Mouse (Mus musculus) midbrain, embryonic 10.5 days (tissue): ENCODE data around the gene Pou2af1. TPM values are rescaled to one million over a fixed set of nuclear protein-coding genes. Genes with fewer than 3 reads are reported as not detected.

Experiments used
- polyA plus RNA-seq: library from polyadenylated mRNA; unstranded; fragments of >200 nt; fragmentation: Nextera tagmentation; extraction: Ambion mirVana; gene quantifications from 2 replicates; pipeline ENCODE4 v1.2.1, GENCODE M21; 2016

Pou2af1 gene
- polyA plus RNA-seq, 1 experiment from 2014 or later: not detected

Other genes with a start within 250 kb of the Pou2af1 start
- 12.5 and 15.4 TPM in 2 replicates for gene Sik2, start 204.6 kb upstream of the Pou2af1 start, polyA plus RNA-seq
- not detected in 2 replicates for gene Btg4, start 152.8 kb upstream of the Pou2af1 start, polyA plus RNA-seq
- 1.1 and 2.0 TPM in 2 replicates for gene Layn, start 136.6 kb upstream of the Pou2af1 start, polyA plus RNA-seq
- not detected in 2 replicates for gene 4833427G06Rik, start 111.6 kb upstream of the Pou2af1 start, polyA plus RNA-seq
- not detected in 2 replicates for gene Gm32742, start 48.2 kb upstream of the Pou2af1 start, polyA plus RNA-seq
- gene Colca2, start 64.9 kb downstream of the Pou2af1 start, polyA plus RNA-seq: 1.5 and 1.8 TPM in 2 replicates
- gene 1810046K07Rik, start 115.2 kb downstream of the Pou2af1 start, polyA plus RNA-seq: not detected in 2 replicates